Mouse (Mus musculus): Measurements from ENCODE around the gene Higd1b. TPM values are rescaled to one million over a fixed set of nuclear protein-coding genes. Genes with fewer than 3 reads are reported as not detected.

Higd1b gene
- total RNA-seq, 2 experiments from 2014 or later, result 11.6 to 17.6 TPM

DNA sequence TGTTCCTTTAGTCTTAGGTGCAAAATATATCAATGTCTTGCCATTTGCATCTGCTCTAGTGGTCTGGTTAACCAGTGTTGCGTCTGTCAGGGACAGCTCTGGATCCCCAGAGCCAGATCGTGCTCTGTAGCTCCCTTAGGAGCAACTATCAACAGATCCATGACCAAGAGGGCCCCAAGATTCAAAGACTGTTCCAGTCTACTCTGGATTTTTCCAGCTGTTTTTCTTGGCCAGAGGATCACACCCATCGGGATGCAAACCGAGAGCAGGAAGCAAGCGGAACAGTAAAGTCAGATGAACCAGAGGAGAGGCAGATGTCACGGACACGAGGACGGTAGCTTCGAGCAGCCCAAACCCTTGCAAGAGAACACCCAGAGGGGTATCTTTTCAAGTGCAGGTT is 497 bp downstream of the Higd1b start:
- intact Hi-C loops (cut with DNase I), result no loop called here
- no peak for DNase-seq (ENCODE audit: low spot score)

DNA sequence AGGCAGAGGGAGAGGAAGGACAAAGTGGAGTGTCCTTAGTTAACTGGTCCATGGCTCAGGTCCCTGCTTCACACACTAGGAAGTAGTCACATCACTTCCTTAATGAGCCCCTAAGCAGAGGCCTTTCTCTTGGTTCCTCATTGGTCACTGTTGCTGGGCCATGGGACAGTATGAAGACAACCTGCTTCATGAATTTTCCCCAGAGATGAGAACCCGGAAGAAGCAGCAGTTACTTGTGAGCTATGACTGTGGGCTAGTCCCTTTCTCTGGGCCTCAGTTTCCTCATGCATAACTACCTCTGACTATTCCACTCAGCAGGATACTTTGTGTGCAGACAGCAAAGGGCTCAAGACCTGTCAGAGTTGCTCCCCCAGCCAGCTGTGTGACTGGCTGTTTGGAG is 1.7 kb downstream of the Higd1b start:
- DNase-seq (ENCODE audit: low spot score), result no peak
- intact Hi-C loops (cut with DNase I), result no loop called here

DNA sequence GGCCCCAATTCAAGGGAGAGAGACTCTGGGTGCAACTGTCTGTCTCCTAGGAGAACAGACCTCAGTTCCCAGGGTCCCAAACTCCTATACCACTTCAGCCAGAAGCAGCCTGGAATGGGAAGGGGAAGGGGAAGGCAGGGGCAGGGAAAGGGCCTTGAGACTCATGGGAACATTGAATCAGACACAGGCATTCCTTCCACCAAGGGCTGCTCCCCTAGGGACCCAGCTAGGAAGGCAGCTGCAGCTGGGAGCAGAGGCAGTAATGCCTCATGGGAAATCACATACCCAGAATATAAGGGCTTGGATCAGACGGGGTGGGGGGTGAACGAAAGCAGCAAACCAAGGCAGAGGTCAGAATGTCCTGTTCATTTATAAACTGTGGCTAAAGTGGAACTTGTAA is 2.5 kb downstream of the Higd1b start:
- intact Hi-C loops (cut with DNase I), result no loop called here
- no peak for DNase-seq (ENCODE audit: low spot score)

DNA sequence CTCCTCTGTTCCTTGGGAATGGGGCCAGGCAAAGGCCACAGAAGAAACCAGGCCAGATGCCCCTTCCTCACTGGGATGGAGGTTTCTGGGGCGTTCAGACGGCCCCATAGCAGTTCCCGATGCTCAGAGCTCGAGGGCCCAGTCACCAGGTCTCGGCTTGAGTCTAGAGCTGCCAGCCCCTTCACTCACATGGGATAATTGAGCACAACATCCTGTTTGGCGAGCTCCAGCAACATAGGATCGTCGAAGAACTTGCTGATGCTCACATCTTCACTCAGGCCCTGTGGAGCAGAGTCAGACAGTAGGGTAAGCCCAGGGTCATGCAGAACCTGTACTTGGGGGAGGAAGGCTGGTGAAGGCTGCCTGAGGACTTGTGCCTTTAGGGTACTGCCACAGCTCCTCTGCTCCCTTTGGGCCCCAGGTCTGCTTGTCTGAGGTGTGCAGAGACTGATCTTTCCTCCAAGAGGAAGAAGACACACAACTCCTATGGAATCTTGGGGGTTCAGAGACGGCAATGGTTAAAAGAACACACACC is 3.0 kb downstream of the Higd1b start:
- intact Hi-C loops (cut with DNase I), result no loop called here
- no peak for DNase-seq (ENCODE audit: low spot score)

DNA sequence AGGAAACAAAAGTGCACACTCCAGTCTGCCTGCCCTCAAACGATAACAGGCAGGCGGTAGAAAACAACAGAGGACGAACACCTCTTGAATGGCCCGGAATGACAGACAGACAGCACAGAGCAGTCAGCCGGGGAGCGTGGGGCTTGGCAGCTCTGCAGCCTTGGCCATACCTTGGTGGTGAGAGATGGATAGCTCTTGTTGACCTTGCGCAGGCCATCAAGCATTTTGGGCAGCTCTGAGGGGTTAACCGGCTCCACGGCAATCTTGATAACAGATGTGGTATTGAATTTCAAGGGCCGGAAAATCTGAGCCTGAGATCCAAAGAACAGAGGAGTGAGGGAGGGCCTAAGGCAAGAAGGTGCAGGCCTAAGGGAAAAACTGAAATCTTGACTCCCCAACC is 10.3 kb downstream of the Higd1b start:
- intact Hi-C loops (cut with DNase I), result no loop called here
- DNase-seq (ENCODE audit: low spot score), result no peak

DNA sequence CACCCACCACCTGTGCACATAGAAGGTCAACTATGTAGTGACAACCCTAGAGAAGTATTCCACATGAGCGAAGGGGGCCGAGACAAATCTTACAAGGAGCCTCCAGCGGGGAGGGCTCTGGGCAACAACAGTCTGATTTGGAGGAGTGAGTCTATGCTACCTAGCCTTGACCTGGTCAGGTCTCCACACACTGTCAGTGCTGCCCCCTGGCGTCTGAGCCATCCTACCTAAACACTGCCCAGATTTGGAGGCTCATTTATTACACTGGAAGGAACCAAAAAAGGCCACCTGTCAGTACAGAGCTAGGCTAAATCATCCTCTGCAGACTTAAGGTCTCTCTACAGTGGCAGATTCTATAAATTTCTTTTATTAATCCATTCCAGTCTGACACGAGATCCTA is 16.2 kb downstream of the Higd1b start:
- intact Hi-C loops (cut with DNase I), result loop anchor here (1.0 kb wide), 1 partner anchor 75 kb away; no protein-coding TSS in a partner anchor
- no peak for DNase-seq (ENCODE audit: low spot score)

DNA sequence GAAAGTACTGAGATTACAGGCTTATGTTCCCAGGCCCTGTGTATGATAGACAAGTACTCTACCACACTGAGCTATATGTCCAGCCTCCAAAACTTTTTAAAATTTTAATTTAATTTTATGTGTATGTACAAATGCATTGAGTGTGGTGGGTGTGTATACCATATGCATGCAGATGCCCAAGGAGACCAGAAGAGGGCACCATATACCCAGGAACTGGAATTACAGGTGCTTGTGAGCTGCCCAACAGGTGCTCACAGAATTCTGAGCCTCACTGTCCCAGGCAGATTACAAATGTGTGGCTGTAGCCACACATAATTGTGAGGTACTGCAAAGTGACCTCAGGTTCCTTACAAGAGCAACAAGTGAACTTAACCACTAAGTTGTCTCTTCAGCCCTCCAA is 18.1 kb downstream of the Higd1b start:
- DNase-seq (ENCODE audit: low spot score), result no peak
- intact Hi-C loops (cut with DNase I), result no loop called here

DNA sequence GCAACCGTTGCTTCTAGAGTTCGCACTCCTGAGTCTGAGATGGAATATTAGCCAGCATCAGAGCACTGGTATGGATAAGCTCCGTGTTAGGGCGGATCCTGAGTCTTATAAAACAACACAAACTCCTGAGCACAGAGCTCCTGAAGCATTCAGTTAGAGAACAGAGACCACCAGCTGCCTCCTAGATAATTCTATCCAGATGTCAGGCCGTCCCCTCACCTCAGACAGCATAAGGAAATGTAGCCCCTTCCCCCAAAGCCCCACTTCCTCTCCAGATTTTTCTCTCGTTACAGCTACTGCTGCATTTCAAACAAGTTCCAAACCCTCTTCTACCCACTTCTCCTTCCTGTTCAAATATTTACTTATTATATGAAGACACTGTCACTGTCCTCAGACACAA is 20.3 kb downstream of the Higd1b start:
- intact Hi-C loops (cut with DNase I), result no loop called here

DNA sequence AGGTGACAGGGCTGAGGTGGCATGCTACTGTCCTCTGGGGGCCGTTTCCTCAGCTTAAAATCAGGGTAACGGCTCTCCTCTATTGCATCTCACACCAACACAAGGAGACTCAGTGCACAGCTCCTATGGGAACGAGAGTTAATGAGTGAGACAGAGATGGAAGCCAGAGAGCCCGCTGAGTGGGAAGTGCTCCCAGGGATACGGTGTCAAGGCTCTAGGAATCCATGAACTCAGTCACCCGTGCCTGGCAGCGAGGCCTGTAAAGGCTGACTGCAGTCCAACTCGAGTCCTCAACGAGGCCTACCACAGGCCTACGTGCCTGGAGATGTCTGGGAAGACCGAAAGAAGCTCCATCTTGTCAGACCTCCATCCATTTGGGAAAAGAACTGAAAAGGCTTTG is 23.3 kb downstream of the Higd1b start:
- no peak for DNase-seq (ENCODE audit: low spot score)
- intact Hi-C loops (cut with DNase I), result no loop called here

More for the DNA sequence above, 20.3 kb downstream of the Higd1b start:
- DNase-seq (ENCODE audit: low spot score), result no peak

DNA sequence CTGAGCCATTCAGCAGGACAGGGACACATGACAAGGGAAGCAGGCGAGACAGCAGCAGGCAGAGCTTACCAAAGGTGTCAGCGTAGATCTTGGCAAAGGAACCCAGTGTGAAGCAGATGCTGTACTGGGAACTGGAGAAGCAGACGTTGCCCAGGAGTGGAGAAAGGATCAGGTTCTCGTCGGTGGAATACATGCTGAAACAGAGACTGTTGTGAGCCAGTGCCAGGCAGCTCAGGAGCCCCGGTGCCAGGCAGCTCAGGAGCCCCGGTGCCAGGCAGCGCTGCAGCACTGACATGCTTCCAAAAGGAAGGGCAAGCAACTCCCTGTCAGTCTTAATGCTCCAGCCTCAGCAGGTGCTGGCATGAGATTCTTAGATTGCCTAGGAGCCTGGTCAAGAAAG is 24.3 kb downstream of the Higd1b start:
- intact Hi-C loops (cut with DNase I), result no loop called here
- no peak for DNase-seq (ENCODE audit: low spot score)

DNA sequence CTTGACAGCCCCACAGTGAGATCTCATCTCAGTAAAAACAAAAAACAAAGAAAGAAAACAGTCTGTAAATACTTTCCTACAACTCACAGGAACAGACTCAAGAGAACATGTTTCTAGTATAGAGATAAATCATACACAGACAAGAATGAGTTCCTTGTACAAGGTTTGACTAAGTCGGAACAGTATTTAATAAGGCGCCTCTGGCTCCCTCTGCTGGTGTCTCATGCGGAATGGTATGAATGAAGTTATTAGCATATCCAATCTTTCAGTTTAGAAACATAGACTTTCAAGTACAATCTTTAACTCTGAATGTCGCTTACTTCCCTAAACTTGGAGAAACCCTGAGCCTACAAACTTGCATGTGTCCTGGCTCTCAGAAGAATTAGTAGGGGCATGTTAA is 28.6 kb downstream of the Higd1b start:
- no peak for DNase-seq (ENCODE audit: low spot score)
- intact Hi-C loops (cut with DNase I), result loop anchor here (1.0 kb wide), 1 partner anchor 90 kb away; no protein-coding TSS in a partner anchor

DNA sequence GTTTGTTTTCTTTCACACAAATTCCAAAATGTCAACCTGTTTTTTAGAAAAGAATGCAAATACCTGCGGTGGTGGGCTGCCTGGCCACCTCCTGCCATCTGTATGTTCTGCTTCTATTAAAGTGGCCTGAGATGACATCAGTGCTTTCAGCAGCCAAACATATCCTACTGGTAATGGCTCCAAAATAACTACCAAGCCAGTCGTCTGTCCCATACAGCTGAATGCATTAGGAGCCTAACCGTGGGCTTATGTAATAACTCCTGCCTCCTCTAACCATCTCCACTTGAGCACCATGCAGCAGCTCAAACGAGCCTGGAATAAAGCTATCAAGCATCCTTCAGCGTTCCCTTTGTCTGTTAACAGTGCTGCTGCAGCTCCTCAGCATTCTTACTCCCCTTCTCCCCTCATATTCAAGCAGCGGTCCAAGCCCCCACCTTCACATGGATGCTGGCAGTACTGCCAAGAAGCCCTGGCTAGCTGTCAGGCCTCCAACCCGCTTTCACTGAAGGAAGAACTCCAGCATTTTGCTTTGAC is 39.2 kb downstream of the Higd1b start:
- intact Hi-C loops (cut with DNase I), result no loop called here
- DNase-seq (ENCODE audit: low spot score), result no peak

DNA sequence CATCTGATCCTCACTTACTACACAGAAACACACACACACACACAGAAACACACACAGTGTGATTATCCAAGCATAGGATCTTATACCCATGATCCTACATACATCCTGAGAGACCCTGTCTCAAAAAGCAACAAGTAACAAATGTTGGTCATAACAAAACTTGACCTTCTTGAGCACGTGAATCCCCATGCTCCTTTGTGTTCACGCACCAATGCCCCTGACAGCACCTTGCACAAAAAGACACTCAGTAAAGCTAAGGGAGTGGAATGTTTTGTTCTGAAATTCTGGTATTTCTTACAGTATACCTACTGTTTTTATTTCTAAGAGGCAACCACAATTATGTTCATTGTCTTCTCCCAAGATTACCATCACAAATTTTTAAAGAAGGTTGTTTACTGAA is 43.9 kb downstream of the Higd1b start:
- DNase-seq (ENCODE audit: low spot score), result no peak

DNA sequence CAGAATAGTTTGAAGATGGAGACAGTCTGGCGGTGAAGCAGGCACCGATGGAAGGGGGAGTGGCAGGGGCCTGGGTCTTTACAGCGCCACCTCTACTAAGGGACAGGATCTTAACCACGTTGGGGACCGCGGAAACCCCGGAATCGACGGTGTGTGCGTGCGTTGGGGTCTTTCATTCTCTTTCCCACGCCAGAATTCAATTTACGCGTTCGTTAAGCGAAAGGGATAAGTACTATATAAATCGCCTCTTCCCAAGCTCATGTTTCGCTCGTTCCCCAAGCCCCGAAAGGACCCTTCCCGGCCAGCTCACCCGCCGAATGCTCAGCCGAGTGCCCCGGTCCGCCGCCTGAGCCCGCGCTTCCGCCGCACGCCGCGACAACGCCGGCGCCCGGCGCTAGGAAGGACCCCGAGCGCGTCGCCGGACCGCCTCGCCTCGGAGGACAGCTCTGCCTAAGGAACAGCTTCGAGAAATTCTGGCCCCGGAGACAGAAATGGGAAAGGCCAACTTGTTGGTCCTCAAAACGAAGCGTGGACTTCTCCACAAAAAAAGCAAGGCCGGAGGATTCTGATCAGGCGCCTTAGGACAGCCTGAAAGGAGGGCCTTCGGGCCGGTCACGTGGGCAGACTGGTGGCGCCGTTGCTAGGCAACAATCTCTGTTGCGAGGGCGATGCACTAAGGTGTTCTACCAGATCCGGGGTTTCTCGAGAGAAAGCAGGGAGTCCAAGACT is 45.1 kb downstream of the Higd1b start, which contains the start of the genes Eftud2 and Ccdc103:
Eftud2 (minus strand) TSS at position 401 of the 729 bp plus-strand sequence.
Ccdc103 (plus strand) TSS at position 620 of the 729 bp plus-strand sequence.
- intact Hi-C loops (cut with DNase I), result no loop called here
- peak; percentile 79 for DNase-seq (ENCODE audit: low spot score)

More for the DNA sequence above, 43.9 kb downstream of the Higd1b start:
- intact Hi-C loops (cut with DNase I), result no loop called here

DNA sequence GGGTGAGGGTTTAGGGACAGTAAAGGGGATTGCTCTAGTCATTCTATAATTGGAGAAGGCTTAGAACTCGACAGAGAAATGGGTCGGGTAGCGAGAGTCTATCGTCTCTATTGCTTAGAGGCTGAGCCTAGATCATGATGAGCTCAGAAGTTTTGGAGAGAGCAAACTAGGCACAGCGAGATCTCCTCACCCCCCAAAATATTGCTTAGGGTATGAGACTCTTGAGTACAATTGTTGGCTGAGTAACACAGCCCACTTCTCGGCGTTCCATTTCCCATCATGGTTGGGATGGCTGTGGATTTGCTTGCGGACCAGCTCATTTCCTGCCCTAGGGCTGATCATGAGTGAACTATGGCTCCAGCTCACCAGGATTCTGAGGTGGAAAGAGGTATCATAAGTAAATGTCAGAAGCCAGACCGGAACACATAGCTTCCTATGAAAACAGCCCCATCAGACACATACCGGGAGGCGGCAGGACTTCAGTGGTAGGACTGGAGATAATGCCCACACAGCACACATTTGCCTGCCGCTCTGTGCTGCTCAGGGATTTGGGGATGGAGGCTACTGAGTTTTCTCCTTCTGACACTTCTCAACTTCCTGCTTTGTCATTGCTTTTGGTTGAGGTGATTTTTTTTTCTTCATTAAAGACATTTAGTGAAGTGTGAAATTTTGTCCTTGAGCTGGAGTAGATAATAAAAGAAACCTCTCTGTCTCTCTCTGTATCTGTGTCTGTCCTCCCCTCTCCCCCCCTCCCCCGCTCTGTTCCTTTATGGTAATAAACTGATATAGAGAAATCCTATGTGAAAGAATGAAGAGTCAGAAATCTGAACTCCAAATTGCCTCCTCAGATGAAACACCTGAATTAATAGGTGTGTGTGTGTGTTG is 45.9 kb downstream of the Higd1b start:
- intact Hi-C loops (cut with DNase I), result no loop called here
- no peak for DNase-seq (ENCODE audit: low spot score)

DNA sequence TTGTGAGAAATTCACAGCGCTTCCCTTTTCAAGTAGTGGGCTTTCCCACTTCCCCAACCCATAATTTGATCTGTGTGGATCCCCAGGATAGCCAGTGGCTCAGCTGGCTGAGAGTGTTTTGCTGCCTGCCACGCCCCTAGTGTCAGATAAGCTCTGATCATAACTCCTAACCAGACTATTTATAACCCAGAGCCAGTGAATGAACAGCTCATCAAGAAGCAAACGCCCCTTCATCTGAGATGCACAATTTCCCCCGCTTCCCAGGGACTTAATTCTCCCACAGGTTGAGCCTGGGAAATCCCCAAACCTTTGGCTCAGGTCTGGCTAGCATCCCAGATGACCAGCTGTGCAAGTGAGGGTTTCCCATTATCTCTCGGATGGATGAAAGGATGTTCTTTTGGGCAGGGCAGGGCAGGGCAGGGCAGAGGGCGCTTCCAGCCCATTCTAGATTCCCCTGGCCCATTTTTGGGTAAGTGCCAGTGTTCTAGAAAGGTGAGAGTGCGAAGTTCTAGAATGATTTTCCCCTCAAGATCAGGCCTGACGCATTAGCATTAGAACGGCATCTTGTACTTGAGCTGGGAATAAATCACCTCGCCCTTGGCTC is 49.1 kb downstream of the Higd1b start, which contains the start of gene Fam187a:
Fam187a (plus strand) TSS at position 554 of the 604 bp plus-strand sequence.
- intact Hi-C loops (cut with DNase I), result no loop called here
- no peak for DNase-seq (ENCODE audit: low spot score)

DNA sequence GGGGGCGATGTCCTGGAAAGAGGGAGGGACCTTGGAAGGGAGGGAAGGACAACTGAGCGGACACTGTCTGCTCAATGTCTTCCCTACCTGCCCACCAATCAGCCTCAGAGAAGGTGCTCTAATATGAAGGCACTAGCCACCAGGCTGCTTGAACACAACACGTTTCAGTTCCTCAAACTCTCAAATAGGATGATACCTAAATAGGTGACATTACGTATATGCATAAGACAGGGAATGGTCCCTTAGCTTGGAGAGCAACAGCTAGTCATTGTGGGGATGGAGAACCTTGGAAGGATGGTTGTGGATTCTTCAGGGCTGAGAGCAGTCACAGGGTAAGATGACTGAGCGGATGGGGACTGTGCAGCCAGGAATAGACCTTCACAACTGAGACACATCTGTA is 51.8 kb downstream of the Higd1b start:
- DNase-seq (ENCODE audit: low spot score), result no peak
- intact Hi-C loops (cut with DNase I), result no loop called here
